Comparison of ENCODE assay signal across 8 mouse cellular contexts in genomic region chr1:131867093-131867945, GRCm38 (mm10). TPM values are rescaled to one million over a fixed set of nuclear protein-coding genes. Genes with fewer than 3 reads are reported as not detected.
DNase-seq lines count a peak whose midpoint lies in the region; ATAC-seq lines count a peak whose summit lies in the region.

Gene Rab29, plus strand, starts transcription at chr1:131867224.

- H3K4me3 ChIP-seq in forebrain, embryonic 11.5 days (ENCODE audit: low read depth, low read length), result peak within 1 kb of the TSS; percentile 57
- H3K4me3 ChIP-seq in heart, embryonic 16.5 days (ENCODE audit: low read length), result peak within 1 kb of the TSS; percentile 76
- H3K4me3 ChIP-seq in liver, embryonic 15.5 days (replicated peaks), result peak within 1 kb of the TSS; percentile 70
- peak within 1 kb of the TSS; percentile 48 for H3K4me3 ChIP-seq in neural tube, embryonic 12.5 days

- no peaks in the 10 kb centered on the region for H3K36me3 ChIP-seq in forebrain, embryonic 11.5 days (ENCODE audit: control insufficient read depth, insufficient read depth, low read length)
- no peaks in the 10 kb centered on the region for H3K36me3 ChIP-seq in heart, embryonic 16.5 days (ENCODE audit: control insufficient read depth, insufficient read depth)
- H3K36me3 ChIP-seq in liver, embryonic 15.5 days (replicated peaks), result no peaks in the 10 kb centered on the region
- H3K36me3 ChIP-seq in neural tube, embryonic 12.5 days, result no peaks in the 10 kb centered on the region

- H3K9ac ChIP-seq in forebrain, embryonic 11.5 days (ENCODE audit: low read length), result peak within 1 kb of the TSS; percentile 68
- peak within 1 kb of the TSS; percentile 68 for H3K9ac ChIP-seq in heart, embryonic 16.5 days (ENCODE audit: low read length)
- peak within 1 kb of the TSS; percentile 65 for H3K9ac ChIP-seq in liver, embryonic 15.5 days
- H3K9ac ChIP-seq in neural tube, embryonic 12.5 days, result 0 out of 2 replicates have a peak within 1 kb of the TSS, but pooled peaks have one; percentile 39

- peak; percentile 87 for DNase-seq in c-Kit-positive CD71-positive TER-119-negative erythroid progenitor cells, embryonic 14.5 days (ENCODE audit: low read depth)
- DNase-seq in forebrain, embryonic 11.5 days (ENCODE audit: low spot score), result peak; percentile 92
- peak; percentile 96 to 97 for DNase-seq in kidney, postnatal 36 days
- DNase-seq in telencephalon, adult 2 months (ENCODE audit: low read depth, low spot score), result peak; percentile 90

- peak; percentile 99 for ATAC-seq in CD4-positive, CD25-positive, alpha-beta regulatory T cell, adult 4 months
- ATAC-seq in forebrain, embryonic 11.5 days (replicated peaks; ENCODE audit: low FRiP score), result peak; percentile 96
- peak; percentile 93 for ATAC-seq in heart, embryonic 16.5 days (replicated peaks; ENCODE audit: extremely low read depth, insufficient read depth, low FRiP score)
- peak; percentile 91 for ATAC-seq in liver, embryonic 15.5 days (ENCODE audit: insufficient read depth)
- ATAC-seq in neural tube, embryonic 12.5 days (ENCODE audit: low FRiP score, low read depth), result peak; percentile 98

- no peaks in the 10 kb centered on the region for H3K9me3 ChIP-seq in forebrain, embryonic 11.5 days (ENCODE audit: control insufficient read depth, low read length)
- no peaks in the 10 kb centered on the region for H3K9me3 ChIP-seq in heart, embryonic 16.5 days (replicated peaks; ENCODE audit: control insufficient read depth, low read length)
- H3K9me3 ChIP-seq in liver, embryonic 15.5 days (replicated peaks), result no peaks in the 10 kb centered on the region
- H3K9me3 ChIP-seq in neural tube, embryonic 12.5 days, result no peaks in the 10 kb centered on the region

- no peaks in the 10 kb centered on the region for H3K27me3 ChIP-seq in forebrain, embryonic 11.5 days (ENCODE audit: control insufficient read depth, insufficient read depth, low read length)
- no peaks in the 10 kb centered on the region for H3K27me3 ChIP-seq in heart, embryonic 16.5 days (ENCODE audit: control insufficient read depth, insufficient read depth, low read length)
- H3K27me3 ChIP-seq in liver, embryonic 15.5 days, result no peaks in the 10 kb centered on the region
- no peaks in the 10 kb centered on the region for H3K27me3 ChIP-seq in neural tube, embryonic 12.5 days (replicated peaks)

- WGBS in forebrain, embryonic 11.5 days, result under 1% methylated on average over 46 of the region's 46 CpGs
- under 1% methylated on average over 46 of the region's 46 CpGs for WGBS in heart, embryonic 16.5 days
- WGBS in liver, embryonic 15.5 days (ENCODE audit: insufficient replicate concordance), result 1% methylated on average over 46 of the region's 46 CpGs
- WGBS in neural tube, embryonic 12.5 days, result 1% methylated on average over 46 of the region's 46 CpGs

- peaks cover 3% of the 10 kb centered on the region; the same call in 1 of the 2 replicates for H3K4me1 ChIP-seq in forebrain, embryonic 11.5 days (replicated peaks; ENCODE audit: control insufficient read depth, insufficient read depth, low read length)
- H3K4me1 ChIP-seq in heart, embryonic 16.5 days (ENCODE audit: control insufficient read depth, insufficient read depth, low read length), result no peaks in the 10 kb centered on the region
- H3K4me1 ChIP-seq in liver, embryonic 15.5 days (replicated peaks), result peaks cover 11% of the 10 kb centered on the region
- H3K4me1 ChIP-seq in neural tube, embryonic 12.5 days, result peaks cover 5% of the 10 kb centered on the region

- no peak within 1 kb of the TSS for H3K27ac ChIP-seq in forebrain, embryonic 11.5 days (ENCODE audit: low read depth, low read length)
- peak within 1 kb of the TSS; percentile 32; the same call in 1 of the 2 replicates for H3K27ac ChIP-seq in heart, embryonic 16.5 days (ENCODE audit: low read length)
- H3K27ac ChIP-seq in liver, embryonic 15.5 days (replicated peaks), result peak within 1 kb of the TSS; percentile 42; the same call in 1 of the 2 replicates
- no peak within 1 kb of the TSS for H3K27ac ChIP-seq in neural tube, embryonic 12.5 days

- H3K4me2 ChIP-seq in forebrain, embryonic 11.5 days (ENCODE audit: low read depth, low read length, severe bottlenecking), result peak within 1 kb of the TSS; percentile 71
- peak within 1 kb of the TSS; percentile 69 for H3K4me2 ChIP-seq in heart, embryonic 16.5 days (ENCODE audit: low read depth, low read length)
- peak within 1 kb of the TSS; percentile 83 for H3K4me2 ChIP-seq in liver, embryonic 15.5 days
- H3K4me2 ChIP-seq in neural tube, embryonic 12.5 days (replicated peaks), result peak within 1 kb of the TSS; percentile 82

RNA-seq across cellular contexts. Expression of gene Rab29, which starts in this region (rescaled TPM):
- 10 to 100 TPM; 35.6 to 36.8 TPM for polyA plus RNA-seq in CD4-positive, CD25-positive, alpha-beta regulatory T cell, adult 4 months (2017; shearing (Covaris generic))
- polyA plus RNA-seq in forebrain, embryonic 11.5 days (2014; fragmentation: Nextera tagmentation; extraction: Ambion mirVana), result 13.1 and 15.2 TPM in 2 replicates
- polyA plus RNA-seq in heart, embryonic 16.5 days (2015; fragmentation: Nextera tagmentation; extraction: Ambion mirVana), result 20.3 and 21.1 TPM in 2 replicates
- 9.8 and 10.0 TPM in 2 replicates for polyA plus RNA-seq in liver, embryonic 15.5 days (2015; fragmentation: Nextera tagmentation; extraction: Ambion mirVana)
- polyA plus RNA-seq in neural tube, embryonic 12.5 days (2016; fragmentation: Nextera tagmentation; extraction: Ambion mirVana), result 10.0 and 11.3 TPM in 2 replicates

Comparison
In these comparisons a context has a peak if more than half of its experiments do, and no peak if none do; other contexts are left out.
1. H3K27ac ChIP-seq: peak in heart, embryonic 16.5 days (single experiment) and liver, embryonic 15.5 days (single experiment); none in forebrain, embryonic 11.5 days (single experiment) and neural tube, embryonic 12.5 days (single experiment).
2. Peak in every context shown above with its lines, with median percentiles within 50 percentile points of each other: ATAC-seq, DNase-seq, H3K4me2 ChIP-seq, H3K4me3 ChIP-seq and H3K9ac ChIP-seq.